Mouse (Mus musculus): ENCODE results near the gene Trnau1ap.

The Trnau1ap gene

DNA sequence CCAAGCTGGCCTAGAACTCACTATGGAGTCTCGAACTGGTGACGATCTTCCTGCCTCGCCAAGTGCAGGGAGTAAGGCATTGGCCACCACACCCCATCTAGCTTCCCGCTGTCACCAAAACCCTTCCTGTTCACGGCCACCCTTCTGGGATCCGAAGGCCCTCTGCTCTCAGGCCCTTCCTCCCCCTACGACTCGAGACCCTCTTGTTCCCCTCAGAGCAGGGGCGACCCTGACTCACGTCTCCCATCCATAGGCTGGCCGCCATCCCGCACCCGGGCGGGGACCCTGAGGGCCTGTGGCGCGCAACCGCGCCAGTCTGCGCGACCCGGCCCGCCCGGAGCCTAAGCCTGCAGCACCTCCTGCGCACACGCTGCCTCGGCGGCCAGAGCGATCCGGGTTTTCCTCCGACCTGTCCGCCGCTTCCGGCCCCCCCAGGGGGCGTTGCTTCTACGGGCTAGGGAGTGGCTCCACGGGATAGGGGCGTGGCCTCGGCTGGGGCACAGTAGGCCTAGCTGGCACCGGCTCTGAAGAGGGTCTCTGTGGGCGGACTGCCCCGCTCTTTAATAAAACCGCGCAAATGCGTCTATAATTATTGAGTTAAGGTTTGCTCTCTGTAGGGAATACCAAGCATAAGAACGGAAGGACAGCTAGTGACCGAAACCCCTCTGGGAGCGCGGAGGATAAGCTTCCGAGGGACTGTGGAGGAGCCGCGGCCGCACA lies at the start of gene Trnau1ap:
TSS of gene Trnau1ap (minus strand) at position 424 of the 720 bp plus-strand sequence.
- peak; percentile 93 to 94 for DNase-seq

DNA sequence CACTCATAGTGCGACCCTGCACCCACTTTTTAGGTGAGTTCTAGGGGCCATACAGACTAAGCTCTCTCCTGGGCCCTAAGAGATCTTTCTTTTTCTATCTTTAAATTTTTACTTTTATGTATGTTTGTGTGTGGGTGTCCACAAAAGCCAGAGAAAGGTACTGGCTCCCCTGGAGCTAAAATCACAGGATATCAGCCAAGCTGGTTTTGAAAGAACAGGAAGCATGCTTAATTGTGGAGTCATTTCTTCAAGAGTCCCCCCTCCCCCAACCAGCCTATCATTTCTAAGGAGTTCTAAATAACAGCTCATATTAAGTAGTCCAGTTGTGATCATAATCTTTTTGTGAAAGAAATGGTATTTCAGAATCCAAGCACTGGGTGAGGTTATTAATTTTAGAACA lies 44.5 kb upstream of the Trnau1ap start:
- DNase-seq = no peak

DNA sequence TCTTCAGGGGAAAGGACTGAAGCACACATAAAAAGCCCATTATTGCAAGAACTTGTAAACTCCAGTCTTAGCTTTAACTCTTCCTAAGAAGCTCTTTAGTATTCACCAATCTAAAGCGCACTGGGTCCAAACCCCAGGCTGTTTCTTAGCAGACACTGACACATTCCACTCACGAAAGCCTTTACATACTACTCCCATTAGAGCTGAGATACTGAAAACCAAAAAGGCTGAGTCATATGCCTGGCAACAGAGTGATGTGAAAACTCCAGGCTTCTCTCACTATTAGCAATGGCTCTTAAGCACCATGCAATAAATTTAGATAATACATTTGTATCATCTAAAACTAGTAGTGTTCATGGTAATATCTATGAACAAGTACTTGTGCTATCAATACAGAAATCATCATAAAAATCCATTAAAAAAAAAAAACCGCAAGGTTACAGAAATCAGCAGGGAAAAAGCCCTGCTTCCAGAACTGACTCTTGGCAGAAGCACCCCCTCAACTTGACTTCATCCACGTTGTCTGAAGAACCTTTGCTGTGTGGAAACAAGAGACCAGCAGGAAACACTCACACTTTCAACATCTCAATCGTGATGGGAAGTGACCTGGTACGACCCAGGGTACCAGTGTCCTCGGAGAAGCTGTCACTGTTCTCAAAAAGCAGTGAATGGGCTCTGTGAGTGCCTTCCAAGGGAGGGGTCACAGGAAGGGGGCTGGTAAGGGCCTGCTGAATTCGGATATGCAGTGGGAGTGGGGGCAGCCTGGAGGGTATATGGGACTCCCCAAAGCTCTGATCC lies 40.8 kb upstream of the Trnau1ap start:
- peak in 1 of 2 experiments; percentile 36 for DNase-seq

DNA sequence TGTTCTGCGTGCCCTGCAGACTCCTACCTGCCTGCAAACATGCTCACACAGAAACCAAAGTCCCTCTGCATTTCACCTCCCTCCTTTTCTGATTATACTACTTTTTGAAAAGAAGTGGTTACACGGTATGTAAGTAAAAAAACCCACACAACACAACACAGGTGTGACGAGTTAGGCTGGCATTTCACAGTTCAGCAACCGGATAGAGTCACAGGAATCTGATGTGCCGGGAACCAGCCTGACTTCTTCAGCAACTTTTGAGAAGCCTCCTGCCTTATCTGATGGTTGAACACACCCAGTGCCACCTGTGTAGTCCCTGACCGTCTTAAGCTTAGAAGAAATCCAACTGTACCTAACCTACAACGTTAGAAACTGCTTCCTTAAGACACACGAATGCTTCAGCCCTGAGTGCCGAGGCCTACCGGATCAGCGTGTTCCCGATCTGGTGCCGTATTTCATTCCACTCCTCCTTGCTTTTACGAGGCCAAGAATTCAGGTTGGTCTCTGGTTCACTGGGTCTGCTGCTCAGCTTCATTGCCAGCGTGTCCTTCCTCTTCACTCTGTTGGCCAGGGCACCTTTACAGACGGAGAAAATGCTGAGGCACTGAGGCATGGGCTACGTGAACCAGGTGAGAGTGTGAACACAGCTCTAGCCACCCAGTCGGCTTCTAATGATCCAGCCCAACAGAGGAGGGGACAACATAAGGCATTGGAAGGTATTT lies 38.3 kb upstream of the Trnau1ap start:
- no peak for DNase-seq

DNA sequence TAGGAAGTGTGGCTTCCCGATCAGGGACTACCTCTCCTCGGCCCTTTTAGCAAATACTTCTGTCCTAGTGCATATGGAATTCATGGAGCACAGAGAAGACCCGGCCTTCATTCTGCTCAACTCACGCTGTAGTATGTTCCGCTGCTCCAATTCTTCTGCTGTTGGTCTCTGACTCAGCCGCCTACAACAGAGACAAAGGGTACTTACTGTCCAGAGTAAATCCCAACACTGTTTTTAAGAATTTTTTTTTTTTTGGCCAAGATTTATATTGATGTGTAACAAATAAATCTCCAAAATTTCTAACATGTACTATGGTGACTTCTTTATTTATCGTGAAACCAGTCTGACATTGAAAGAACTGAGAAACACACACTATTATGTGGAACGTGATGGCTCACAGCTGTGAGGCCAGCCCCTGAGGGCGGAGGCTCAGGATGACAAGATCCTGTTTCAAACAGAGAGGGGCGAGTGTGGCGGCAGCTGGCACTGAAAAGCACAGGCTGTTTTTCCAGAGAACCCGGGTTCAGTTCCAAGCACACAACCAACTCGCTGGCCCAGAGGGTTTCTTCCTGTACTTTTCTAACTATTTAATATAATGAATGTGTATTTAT lies 36.2 kb upstream of the Trnau1ap start:
- DNase-seq = peak; percentile 62 to 84

DNA sequence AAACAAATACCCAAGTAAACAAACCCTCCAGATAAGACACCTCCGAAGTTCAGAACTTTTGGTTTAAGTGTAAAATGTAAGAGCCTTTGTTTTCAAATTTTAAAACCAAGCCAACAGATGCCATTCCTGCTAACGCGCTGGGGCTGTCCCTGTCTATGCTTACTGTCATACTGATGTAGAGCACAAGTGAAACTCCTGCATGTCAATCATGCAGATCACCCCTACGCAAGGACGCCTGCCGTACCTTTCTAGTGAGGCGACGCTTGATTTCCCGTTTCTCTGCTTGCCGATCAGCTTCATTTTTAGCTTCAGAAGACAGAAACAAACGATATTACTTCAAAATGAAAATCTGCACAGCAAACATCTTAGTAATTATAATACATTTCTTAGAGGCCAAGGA lies 34.1 kb upstream of the Trnau1ap start:
- DNase-seq = no peak

DNA sequence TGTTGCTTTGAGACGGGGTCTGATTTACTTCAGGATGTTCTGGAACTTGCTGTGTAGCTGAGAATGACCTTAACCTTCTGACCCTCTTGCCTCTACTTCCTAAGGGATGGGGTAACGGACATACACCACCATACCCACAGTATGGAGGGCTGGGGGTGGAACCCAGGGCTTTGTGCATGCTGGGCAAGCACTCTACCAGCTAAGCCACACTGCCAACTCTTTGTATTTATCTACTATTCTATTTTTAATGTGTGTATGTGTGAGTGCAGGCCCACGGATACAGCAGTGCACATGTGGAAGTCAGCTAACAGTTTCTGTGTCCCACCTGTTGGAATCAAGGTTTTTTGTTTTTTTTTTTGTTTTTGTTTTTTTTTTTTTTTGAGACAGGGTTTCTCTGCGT lies 30.2 kb upstream of the Trnau1ap start:
- DNase-seq = no peak

DNA sequence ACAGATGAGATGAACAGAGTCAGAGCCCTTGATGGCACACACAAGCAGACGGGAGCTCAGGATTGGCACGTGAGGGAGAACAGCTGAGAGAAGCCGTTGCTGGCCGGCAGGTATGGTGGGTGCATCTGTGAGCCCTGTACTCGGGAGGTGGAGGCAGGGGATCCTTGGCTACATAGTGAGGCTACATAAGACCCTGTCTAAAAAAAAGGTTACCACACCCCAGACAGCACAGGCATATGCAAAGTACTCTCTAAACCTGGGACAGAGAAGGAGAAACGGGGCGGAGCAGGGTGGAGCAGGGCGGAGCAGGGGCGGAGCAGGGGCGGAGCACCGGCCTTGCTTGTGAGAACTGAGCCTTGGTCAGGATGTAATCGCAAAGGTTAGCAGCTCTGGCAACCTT lies 26.8 kb upstream of the Trnau1ap start:
- peak; percentile 49 to 53 for DNase-seq

DNA sequence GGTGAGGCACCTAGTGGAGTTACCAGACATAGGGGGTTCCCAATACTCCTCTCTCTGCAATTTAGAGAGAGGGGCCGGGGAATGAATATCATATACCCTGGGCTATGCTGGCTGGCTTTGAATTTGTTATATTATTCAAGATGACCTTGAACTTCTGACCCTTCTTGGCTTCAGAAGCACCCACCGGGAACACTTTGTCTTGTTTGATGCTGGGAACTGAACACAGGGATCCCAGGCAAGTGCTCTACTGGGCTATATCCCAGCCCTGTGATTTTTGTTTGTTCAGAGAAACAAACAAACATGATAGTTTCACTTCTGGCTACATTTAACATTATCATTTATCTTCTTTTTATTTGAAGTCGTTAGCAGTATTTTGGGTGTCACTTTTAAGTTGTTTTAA lies 26.1 kb upstream of the Trnau1ap start:
- no peak for DNase-seq

DNA sequence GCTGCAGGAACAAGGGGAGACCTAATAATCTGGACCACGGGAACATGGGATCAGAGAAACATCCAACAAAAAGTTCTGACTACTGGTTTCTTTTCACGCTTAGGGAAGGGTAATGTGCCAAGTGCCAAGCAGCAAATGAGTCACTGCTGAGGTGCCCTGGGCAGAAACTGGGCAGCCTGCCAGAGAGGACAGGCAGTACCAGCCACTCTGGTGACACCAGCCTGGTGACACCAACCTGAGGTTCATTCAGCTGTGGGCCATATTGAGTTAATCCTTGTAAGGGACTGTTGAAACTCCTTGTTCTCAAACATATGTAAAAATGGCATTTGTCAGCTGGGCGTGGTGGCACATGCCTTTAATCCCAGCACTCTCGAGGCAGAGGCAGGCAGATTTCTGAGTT lies 25.2 kb upstream of the Trnau1ap start:
- DNase-seq = peak; percentile 20 to 42

DNA sequence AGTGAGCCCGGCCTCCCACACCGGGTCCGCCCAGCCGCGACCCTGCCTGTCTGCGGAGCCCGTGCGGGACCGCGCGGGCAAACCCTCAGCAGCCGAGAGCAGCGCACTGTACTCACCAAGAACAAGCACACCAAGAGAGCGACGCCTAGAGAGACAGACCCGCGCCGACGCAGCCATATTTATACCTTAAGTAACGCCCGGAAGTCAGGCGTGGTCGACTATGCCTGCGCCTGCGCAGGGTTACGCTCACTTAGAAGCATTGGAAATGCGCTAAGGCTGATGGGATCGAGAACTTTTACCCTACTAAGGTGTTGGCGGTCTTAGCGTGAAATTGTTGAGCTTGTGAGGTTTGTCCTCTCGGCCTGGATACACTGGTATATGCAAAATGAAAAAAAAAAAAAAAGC lies 24.1 kb upstream of the Trnau1ap start, which contains the start of gene Rcc1:
TSS of gene Rcc1 (minus strand) at position 125 of the 405 bp plus-strand sequence.
- DNase-seq = peak; percentile 94

DNA sequence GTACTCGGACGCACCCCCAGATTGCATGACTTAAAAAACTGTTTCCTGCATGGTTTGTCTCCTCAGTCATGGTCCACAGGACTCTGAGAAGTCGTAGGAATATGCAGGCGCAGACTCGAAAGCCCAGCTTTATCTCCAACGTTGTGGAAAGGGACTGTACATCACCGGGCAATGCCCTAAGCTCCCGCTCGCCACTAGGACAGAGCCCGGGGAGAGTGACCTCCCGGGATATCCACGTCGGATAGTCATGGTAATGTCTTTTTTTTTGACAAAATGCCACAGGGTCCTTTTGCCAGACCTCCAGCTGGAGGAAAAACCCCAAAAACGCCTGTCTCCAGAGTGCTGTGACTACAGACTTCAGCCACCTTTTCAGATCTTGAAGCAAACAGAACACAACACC lies 23.4 kb upstream of the Trnau1ap start:
- DNase-seq = peak; percentile 35 to 41

DNA sequence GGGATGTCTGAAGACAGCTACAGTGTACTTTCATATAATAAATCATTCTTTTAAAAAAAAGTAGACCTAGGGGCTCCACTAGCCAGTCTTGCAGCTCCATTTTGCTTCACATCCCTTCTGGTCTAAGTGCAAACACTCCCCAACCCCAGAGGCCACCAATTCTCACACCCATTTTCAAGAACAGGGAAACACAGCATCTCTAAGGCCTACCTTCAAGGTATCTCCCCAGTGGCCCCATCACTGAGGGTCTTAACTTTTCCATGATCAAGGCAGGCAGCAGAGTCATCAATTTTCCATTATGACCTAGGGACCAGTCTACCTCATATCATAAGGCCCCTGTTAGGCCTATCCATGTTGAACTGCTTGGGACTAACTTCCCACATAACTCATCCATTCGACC lies 22.1 kb upstream of the Trnau1ap start:
- DNase-seq = no peak

DNA sequence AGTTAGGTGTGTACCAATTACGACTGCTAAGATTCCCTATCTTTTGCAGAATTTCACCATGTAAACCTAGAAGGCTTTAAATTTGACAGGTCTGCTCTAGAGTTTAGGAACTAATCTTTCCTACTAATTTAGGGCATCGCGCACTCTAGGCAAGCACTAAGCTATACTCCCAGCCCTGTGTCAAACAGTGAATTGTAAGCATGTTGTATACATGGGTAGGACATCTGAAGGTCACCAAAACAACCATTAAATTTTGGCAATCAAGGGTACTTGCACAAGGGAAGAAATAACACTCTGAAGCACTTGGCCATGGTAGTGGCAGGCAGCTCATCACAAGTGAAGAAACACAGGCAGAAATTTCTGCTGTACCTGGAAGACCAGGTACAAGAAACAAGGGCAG lies 21.5 kb upstream of the Trnau1ap start:
- DNase-seq = no peak

DNA sequence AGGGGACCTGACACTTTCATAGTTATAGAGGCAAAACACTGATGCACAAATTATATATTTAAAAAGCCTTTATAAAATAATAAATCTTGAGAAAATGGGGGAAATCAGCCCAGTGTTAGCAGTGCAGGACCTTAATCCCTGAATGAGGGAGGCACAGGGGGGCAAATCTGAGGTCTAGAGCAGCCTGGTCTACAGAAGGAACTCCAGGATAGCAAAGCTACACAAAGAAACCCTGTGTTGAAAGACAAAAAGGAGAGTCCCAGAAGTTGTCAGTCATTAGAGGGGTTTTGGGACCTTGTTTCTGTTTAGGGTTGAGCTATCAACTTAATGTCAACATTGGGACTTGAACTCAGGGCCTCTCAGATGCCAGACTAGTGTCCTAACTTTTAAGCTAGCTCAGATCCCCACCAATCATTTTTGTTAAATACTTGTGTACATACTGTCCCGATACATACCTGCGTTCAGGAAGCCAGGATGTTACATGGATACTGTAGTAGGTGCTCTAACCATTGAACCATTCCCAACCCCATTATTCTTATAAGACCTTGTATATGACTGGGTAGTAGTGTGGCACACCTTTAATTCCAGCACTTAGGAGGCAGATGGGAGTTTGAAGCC lies 20.9 kb upstream of the Trnau1ap start:
- no peak for DNase-seq

DNA sequence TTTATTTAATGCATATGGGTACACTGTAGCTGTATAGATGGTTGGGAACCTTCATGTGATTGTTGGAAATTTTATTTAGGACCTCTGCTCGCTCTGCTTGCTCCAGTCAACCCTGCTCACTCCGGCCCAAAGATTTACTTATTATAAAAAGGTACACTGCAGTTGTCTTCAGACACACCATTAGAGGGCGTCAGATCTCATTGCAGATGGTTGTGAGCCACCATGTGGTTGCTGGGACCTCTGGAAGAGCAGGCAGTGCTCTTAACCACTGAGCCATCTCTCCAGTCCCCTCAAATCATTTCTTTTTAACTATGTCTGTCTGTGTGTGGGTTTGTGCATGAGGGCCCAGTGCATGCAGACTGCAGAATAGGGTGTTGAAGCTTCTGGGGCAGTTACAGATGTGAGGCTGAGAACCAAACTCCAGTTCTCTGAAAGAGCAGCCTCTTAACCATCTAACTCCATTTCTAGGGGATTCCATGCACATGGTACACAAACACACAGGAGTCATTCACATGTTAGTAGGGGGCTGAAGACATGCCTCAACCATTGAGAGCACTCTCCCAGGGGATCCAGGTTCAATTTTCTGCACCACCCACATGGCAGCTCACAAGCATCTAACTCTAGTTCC lies 20.3 kb upstream of the Trnau1ap start:
- DNase-seq = no peak

DNA sequence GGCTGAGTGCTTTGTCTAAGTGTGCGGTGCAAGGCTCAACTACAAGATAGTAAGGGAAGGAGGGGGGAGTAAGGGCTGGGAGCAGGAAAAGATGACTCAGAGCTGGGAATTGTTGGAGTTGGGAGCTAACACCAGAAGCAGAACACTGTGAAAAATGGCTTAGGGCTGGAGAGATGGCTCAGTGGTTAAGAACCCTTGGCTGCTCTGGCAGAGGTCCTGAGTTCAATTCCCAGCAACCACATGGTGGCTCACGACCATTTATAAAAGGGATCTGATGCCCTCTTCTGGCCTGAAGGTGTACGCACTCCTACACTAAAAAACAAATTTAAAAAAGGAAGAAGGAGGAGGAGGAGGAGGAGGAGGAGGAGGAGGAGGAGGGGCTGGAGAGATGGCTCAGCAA lies 17.3 kb upstream of the Trnau1ap start:
- no peak for DNase-seq

DNA sequence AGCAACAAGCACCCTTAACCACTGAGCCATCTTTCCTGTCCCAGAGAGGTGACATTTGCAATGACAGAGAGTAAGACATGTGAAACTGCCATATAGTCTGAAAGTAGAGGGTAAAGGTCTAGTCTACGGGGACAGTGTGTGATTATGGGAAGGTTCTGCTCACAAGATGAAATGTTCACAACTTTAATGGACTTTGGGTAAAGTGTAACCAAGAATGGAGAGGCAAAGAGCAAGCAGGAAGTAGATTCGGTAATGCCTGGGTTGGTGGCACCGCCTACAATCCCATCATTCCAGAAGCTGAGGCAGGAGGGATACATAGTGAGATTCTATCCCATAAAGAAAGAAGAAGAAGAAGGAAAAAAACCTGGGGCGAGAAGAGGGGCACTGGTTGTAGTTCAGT lies 16.9 kb upstream of the Trnau1ap start:
- no peak for DNase-seq

DNA sequence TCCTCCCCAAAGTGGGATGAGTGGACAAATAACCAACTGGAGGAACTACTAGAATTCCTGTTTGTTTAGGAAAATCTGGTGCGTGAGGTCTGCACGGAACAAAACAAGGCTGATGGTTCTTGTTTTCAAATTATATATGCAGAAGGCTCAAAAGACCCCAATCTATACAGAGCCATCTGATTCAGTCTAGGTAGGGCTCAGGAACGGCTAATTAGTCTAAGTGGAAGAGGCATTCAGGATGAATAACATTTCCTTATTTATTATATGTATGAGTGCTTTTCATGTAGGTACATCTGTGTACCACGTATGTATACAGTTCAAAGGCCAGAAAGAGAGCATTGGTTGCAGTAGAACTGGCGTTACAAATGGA lies 16.5 kb upstream of the Trnau1ap start:
- no peak for DNase-seq

DNA sequence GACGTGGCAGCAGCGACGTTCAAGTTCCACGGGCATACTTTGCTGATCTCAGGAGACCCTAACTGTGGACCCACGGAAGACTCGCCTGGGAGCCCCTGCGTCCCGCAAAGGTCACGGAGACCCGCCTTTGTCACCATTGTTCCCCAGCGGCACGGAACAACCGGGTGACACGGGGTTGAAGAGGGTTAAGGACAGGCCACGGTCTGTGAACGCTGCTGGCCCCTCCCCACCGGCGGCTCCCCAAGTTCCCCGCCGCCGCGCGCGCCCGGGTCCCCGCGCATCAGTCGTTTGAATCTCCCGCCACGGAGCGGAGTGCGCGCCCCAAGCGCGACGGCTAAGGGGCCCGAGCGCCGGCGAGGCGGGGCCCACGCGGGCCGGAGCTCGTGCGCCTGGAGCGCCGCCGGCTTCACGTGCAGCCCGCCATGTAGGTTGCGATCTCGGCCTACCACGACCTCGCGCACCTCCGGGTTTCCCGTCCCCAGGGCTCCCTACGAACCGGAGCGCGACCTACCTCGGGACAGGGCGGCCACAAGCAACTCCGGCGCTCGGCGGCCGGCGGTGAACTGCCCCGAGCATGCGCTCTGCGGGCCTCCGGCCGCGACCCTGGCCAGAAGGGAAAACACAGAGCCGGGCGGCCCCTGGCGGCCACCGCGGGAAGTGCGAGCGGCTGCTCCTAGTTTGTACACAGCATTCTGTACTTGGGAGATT lies 16.0 kb upstream of the Trnau1ap start:
- peak; percentile 94 to 97 for DNase-seq

DNA sequence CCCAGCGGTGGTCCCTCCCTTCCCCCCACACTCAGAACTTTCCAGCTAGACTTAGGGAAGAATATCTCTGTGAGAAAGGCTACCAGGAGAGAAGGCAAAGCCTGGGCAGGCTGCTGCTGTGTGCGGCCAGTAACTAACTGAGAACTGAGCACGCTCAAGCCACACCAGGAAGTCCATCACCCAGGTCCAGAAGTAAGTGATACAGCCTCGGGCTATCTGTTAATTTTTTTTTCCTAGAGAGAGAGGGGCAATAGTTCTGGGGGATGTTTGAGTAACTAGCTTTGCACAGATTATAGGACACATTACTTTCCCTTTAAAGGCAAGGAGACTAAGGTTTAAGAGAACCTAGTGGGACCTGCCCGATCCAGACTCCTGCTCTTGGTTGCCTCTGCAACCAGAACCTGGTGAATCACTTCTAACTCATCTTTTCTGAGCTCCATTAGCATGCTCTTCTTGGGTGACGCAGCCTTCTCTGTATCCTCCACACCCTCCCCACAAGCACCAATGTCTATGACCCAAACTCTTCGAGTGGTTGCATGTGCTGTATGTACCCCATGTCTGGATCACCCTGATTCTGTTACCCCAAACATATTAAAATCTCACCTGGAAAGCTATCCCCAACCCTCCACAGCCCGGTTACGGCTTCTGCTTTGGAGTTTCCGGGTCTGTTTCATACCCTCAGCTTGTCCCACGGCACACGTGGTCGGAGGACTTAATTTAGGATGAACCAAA lies 15.2 kb upstream of the Trnau1ap start:
- DNase-seq = no peak

Data from lung, postnatal 4 days (tissue).